Mouse (Mus musculus): ENCODE measurements around the gene Car4.

Gene Car4

DNA sequence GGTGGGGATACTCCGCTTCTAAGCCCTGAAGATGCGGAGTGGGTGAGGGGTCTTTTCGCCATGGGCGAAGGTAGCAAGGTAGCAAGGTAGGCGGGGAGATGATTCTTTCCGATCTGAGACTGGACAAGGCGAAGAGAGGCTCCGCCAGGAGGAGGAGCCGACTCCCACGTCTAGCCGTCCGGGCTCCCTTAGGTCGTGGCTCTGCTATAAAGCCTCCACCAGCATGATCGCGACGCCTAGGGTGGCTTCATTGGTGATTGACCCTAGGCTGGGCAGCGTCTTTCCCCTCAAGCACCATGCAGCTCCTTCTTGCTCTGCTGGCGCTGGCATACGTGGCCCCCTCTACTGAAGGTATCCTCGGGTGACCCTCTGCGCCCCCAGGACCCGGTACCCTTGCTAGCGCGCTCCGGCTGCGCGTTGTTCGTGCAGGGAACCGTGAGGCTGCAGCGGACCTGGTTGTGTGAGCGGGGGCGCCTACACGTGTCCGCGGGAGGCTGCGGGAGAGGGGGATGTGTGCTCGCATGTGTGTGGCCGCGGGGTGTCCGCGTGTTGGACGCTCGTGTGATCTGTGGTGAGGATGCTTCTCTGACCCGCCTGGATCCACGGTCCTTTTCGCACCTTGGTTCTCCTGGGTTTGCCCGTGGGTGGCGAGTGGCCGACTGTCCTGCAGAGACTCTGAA, at the start of gene Car4:
Gene Car4, plus strand, starts transcription at position 196 of the 680 bp plus-strand sequence.
- no peak for DNase-seq

DNA sequence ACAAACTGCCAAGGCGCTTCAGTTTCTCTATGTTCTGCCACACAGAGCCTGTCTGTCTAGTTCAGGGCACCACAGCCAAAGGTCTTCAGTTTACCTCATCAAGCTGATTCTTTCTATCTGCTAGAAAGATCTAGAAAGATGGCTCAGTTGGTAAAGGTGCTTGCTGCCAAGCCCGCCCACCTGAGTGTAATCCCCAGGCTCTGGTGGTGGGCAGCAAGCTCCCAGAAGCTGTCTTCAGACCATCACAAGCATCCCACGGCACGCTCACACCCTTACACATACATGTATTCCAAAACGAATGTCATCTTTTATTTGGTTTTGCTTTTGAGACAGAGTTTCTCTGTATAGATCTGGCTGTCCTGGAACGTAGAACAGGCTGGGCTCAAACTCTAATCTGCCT, 49.1 kb upstream of the Car4 start:
- no peak for DNase-seq

DNA sequence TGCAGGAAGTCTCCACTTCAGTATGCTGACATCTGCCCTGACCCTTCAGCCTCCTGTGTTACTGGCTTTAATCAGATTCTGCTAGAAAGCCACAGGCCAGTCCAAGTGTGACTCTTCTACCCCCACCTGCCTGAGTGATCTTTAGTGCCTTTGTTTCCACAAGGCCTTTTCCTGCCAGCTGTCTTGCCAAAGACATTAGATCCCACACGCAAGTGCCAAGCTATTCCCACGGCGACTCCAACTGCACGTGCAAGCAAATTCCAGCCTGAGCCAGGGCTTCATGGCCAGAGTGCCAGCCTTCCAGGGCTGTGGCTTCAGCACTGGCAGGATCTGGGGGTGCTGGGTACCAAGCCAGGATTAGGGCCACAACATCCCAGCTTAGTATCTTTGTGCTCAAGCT, 47.2 kb upstream of the Car4 start:
- DNase-seq, result no peak

DNA sequence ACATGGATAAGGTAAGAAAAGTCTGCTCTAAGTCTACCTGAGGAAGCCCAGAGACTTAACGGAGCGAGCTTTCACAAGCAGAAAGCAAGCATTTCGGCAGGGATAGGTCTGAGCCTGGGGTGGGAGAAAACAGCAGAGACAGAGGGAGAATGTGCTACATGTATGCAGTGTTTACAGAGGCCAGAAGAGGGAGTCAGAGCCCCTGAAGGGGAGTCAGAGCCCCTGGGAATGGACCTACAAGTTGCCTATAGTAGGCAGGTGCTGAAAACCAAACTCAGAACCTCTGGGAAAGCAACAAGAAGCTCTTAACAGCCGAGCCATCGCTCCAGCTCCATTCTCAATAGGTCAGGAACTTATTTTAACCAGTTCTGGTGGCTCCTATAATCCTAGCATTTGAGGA, 42.9 kb upstream of the Car4 start:
- DNase-seq, result peak; percentile 11

DNA sequence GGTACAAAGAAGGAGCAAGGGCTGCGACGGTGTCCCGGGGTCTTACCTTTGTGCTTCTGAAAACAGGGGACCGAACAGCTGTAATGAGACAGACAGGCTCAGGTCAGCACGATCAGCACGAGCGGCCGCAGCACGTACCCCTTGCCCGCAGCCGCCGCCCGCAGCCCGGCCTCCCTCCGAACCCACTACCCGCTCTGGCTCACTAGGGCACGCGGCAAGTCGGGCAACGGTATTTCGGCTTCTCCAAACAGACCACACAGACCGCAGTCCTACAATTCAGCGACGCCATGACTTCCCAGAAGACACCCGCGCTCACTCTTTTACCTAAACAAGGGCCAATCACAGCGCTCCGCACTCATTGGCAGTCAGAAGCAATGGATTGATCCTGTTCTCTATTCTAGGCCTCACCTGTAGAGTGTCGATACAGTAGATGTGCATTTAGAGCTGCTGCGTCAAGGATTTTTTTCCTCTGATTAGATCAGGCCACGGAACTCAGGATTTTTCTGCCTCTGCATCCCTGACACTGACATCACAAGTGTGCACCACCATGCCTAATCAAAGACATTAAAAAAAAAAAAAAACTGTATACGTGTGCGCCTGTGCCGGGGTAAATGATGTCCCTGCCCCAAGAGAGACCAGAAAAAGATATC, 41.4 kb upstream of the Car4 start, which contains the start of gene Znhit3:
Gene Znhit3, minus strand, starts transcription at position 314 of the 650 bp plus-strand sequence.
- DNase-seq, result peak; percentile 83

DNA sequence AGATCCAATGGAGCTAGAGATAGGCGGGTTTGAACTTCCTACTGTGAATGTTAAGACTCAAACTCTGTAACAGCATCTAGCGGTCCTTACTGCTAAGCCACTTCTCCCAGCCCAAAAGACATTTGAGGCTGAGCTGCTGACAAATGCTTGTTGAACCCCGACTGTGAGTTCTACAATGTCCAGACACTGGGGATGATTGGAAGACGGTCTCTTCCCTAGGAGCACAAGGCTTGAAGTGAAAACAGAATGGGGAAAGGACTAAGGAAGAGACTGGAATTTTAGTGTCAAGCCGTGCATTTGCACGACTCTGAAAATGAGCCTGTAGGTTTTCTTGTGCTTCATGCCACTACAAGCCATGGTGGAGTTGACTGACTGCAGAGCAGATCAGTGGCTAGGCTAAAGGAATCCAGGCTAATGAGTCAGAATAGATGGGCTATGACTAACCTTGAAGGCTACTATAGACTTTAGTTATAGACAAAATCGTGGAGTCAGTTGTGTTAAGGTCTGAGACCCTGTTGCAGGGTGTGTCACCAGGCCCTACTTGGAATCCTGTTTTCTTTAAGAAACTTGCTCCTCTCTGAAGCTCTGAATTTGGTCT, 40.8 kb upstream of the Car4 start:
- no peak for DNase-seq

DNA sequence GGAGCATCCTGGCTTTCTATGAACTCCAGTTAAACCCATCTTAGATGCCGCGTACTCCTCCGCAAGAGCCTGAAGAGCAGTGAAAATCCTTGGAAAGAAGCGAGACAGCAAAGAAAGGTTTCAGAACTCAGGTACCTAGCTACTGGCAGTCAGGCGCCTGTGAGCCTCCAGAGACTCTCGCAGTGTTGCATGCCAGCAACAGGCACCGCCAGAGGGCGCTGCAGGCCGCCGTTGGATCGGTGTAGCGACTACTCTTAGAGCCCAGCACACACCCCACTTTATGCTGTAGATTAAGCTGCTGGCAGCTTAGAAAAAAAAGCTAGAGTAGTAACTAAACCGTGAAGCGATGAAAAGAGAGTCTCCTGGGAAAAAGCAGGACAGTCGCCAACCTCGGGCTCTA, 39.2 kb upstream of the Car4 start:
- DNase-seq, result peak; percentile 84

DNA sequence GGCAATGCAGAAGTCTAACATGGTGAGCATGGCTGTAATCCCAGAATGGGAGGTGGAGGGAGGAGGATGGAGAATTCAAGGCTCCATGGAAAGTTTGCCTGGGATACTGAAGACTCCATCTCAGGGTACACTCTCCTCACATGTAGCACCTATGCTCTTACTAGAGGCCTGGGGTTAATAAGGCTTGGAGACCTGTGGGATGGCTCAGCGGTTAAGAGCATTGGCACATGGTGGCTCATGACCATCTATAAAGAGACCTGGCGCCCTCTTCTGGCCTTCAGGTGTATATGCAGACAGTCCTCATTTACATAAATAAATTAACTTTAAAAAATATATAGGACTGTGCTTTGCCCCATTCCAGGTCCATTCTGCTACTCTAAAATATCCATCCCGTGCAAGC, 38.3 kb upstream of the Car4 start:
- DNase-seq, result peak; percentile 57

DNA sequence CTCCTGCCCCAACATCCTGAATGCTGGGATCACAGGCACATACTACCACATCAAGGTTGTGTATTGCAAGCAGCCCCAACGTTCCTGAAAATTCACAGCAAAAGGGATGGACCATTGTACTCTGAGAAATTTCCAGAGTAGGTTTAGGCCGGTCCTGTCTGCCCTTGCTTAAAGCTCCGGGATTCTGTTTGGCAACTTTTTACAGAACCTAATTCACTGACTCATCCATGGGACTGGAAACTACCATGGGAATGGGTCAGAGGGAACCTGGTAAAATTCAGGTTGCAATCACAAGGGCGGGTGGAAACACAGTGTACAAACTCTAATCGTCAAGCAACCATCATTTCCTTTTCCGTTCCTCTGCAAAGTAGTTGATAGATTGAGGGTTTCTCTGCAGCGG, 37.6 kb upstream of the Car4 start:
- DNase-seq, result no peak

DNA sequence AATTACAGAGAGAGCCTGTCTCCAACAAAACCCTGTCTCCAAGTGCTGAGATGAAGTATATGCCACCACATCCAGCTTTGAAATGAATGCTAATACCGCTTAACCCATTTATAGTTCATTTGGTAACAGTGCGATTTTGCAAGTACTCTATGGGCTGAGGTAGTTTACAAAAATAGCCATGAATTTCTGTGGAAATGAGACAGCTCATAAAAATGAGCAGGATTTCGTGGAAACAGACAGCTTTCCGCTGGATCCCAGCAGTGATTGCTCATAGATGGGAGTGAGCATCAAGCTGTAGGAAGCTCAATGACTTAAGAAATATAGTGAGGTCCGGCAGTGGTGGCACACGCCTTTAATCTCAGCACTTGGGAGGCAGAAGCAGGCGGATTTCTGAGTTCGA, 36.6 kb upstream of the Car4 start:
- DNase-seq, result no peak

DNA sequence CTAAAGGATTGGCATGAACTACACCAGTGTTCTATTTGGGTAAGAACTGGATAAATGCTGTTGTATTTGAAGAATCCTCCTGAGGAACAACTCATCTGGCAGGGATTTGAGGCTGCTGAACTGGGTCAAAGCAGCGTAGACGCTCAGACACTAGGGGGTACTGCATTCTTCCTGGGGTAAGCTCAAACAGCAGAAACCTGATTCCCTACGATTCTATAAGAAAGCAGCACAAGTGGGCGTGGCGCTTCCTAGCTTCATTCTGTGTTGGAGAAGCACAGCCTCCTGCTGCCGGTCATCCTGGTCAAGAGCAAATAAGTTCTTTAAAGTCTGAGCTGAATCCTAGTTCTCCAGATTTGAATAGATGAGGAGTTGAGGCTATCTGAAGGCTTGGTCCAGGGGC, 25.3 kb upstream of the Car4 start:
- no peak for DNase-seq

DNA sequence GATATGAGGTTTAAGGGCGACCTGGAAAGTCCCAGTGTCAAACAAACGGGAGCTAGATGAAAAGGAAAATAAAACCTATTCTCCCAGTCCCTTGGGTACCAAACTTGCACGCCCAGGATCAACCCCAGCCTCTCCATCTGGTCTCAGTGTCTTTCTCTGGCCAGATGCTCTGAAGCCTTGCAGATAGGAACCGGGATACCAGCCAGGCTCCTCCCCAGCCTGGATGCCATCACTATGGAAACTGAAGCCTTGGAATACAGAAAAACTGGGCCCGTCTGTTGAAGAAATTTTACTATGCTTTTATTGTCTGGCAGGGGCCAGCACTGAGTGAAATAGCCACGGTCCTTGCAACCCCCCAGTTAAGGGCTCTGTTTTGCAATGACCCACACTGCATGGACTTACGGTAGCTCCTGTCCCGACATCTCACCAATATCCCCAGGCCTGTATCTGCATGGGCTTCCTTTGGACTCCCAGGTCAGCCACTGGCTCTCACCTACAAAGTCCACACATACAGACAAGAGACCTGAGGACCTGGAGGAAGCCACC, 18.0 kb upstream of the Car4 start:
- no peak for DNase-seq

DNA sequence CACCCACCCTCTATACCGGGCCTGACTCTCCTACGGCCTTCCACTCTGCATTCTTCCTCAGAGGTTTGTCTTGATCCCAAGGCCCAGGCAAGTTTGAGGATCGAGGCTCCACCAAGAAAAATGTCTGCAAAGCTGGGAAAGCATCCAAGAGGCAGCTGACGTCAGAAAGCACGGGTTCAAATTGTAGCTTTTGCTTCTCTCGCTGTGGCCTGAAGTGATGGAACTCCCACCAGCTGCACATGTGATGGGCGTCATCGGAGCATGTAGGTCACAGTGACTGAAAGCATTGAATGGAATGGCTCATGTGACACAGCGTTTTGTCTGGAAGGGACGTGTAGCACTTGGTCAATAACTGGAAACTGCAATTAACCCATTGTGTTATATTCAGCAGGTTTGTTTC, 17.4 kb upstream of the Car4 start:
- DNase-seq, result no peak

DNA sequence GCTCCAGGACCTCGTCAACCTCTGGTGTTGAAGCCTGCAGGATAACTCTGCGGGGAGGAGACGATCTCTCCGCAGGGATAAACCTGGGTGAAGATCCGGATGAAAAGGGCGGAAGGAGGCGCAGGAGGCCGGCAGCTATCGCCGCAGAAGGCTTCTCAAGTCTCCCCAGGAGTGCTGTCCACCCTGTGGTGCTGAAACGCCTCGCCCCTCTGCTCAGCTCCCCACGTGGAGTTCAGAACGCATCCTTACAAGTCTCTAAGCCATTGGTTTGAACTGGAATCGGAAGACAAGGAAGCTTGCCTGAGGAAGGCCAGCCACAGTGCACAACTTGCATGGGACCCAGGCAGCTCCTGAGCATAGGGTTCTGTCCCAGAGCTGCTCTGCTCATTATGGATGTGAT, 13.6 kb upstream of the Car4 start:
- DNase-seq, result peak; percentile 36

DNA sequence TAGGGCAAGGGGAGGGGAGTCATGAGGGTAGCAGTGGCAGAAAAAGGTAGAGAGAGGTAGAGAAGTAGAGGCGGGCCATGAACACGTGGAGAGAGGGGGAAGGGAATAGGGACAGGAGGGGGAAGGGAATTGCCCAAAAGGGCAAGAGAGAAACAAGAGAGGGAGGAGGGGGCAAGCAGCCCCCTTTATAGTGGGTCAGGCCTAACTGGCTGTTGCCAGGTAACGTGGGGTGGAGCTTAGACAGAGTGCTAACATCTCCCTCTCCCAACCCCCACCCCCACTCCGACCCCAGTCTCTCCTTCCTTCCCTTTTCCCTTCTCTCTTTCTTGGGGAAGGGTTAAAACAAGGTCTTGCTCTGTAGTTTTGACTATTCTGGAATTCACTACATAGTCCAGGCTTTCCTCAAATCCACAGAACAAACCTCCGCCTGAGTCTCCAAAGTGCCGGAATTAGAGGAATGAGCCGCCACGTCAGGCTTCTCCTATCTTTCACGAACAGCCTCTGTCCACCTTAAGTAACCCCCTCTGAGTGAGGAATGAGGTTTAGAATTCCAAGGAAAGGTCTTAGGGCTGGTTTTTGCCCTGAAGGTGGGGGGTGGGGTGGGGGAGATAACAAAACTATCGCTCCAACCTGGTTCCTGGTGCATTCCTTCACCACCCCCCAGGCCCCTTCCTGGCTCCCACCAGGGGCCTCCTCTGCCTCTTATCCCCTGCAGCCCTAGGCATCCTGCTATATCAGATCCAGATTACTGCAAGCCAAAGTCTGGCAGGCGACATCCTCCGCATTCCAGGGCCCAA, 12.7 kb upstream of the Car4 start:
- DNase-seq, result no peak

DNA sequence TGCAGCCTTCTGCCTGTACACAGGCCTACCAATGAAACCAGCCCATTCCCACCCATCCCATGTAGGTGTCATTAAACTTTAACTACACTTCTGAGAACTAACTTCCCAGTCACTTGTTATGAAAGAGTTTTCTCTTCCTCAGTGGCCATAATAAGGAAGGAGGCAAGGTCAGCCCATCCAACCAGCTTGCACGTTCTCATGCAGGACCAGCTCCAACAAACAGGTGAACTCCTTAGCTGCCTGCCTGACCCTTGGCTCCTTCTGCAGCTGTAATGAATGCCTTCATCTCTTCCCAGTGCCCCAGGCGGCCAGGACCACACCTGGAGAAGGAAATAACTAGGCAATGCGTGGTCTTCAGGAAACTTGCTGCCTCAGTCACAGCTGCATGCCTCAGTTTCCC, 11.7 kb upstream of the Car4 start:
- DNase-seq, result no peak

DNA sequence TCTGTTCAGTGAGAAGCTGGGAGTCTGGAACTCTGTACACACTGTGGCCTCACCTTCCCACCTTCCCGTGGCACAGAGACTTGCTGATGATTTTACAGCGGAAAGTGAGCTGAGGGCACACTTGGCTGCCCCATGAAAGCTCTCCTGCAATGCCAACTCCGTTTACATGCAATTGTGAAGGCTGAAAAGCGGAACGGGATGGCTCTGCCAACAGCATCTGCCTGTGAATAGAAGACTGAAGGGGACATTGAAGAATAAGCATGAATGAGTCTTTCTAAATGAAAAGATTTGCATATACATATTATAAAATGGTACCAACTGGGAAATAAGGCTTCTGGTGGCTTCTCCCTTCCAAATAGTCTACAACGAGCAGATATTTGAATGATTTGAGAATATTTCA, 10.4 kb upstream of the Car4 start:
- no peak for DNase-seq

DNA sequence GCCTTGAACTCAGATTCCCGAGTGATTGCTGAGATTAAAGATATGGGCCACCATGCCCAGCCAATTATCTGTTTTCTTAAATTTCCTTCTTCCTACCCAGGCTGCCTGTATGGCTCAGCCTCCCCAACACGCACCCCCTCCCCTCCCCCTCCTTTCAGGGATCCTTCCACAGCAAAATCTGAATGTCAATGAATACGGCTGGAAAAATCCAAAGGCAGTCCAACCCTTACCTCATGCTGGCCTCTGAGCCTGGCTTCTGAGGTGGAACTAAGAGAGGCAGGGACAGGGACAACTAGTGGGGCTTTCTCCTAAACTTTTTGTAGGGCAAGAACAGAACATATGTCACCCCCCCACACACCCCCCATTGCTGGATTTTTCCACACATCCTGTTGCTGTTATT, 9.5 kb upstream of the Car4 start:
- no peak for DNase-seq

DNA sequence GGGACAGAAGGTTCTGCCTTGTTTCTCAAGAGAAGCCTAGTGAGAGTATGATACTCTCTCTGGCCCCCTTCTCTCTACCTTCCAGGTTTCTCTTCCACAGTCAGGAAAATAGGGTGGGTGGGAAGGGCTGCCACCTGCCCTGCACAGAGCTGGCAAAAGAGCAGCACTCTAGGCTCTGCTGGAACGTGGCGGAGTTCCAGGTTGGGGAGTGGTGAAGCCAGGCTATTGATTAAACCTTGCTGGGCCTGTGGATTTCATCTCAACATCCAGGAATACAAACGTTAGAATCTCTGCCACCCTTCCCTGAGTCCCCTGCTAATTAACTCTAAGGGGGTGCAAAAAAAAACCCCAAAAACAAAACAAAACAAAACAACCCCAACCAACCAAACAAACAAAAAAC, 9.1 kb upstream of the Car4 start:
- DNase-seq, result no peak

DNA sequence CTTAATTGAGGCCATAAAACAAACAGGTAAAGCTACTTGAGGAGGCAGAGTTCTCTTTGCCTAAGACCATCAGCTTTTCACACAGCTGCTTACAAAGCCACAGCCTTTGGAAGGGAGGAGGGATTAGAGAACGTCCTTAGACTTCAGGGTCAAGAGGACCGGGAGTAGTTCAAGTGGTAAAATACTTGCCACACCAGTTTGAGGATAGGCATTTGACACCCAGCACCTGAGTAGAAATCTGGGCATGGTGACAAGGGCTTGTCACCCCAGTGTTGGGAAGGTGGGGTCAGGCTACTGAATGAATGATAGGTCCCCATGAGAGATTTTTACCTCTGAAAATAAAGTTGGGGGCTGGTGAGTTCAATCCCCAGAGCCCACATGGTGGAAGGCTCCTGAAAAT, 5.0 kb upstream of the Car4 start:
- DNase-seq, result no peak

DNA sequence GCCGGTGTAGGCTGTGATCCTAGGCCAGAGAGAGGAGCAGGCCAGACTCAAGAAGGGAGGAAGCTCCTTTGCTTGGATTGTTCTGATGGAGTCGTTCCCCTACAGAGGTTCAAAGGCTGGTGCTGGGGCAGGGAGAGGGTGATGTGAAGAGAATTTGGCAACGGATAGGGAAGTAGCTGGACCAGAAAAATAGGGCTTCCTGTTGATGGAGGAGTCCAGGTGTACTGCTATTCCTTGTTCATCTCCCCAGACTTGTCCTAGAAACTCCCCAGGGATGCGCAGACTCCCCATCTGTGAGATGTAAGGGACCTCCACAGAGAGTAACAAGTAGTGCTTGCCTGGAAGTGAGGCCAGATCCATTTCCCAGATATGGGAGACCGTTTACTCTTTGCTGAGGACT, 1.2 kb upstream of the Car4 start:
- DNase-seq, result no peak

DNA sequence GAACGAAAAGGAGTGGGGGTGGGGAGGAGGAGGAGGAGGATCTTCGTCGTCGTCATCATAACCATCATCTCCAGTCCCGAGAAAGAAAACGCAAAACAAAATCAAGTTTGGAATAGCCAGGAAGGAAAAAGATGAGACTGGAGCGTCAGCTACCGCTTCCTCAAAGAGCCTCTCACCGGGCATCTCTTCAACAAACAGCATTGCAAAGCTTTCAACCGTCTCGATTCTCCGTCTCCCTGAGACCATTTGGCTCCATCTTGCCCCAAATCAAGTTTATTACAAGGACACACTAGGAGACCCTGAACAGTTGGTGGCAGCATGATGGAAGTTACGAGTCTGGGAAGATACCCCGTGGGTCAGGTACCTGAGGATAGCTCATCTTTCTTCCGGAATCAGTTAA, 415 bp upstream of the Car4 start:
- no peak for DNase-seq

DNA sequence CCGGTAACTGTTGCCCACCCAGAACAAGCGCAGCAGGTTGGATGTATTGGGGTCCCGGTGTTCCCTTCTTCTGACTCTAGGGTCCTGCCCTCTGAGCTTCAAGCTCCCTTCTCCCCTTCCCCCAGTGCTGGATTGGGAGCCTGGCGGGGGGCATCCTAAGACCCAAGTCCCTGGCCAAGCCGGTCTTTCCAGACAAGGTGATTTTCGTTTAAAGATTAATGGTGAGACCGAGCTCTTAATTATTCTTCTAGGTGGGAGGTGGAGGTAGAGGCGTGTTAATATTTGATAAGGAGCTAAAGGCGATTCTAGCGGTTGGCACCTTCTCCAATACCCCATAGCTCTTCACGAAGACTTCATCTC, 665 bp downstream of the Car4 start:
- no peak for DNase-seq

DNA sequence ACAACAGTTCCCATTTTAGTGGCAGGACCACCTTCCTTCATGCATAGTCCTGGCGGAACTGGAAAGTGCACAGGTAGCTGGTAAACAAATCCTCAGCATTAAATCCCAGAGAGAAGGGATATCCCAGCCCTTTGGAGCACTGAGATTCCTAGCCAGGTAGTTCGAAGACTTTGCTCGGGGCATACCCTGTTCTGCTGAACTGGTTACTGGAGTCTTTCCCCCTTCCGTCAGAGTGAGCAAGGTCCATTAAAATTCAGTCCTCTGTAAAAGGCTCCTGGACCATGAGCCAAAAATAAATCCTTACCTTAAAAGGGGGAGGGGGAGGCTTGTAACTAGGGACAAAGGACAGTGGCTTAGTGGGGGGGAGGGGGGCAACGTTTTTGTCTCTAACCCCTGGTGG, 1.6 kb downstream of the Car4 start:
- DNase-seq, result no peak
